Mouse (Mus musculus) layer of hippocampus, adult 8-10 months (tissue): ENCODE data around the gene Mical2. TPM values are rescaled to one million over a fixed set of nuclear protein-coding genes. Genes with fewer than 3 reads are reported as not detected.

Source experiments
- DNase-seq, 2 experiments: peaks; one replicate each; pipeline ENCODE4 v3.0.0; 2022; ENCODE audit warnings: low spot score in 2 of 2
- total RNA-seq, 4 experiments: library from RNA; stranded (reverse); gene quantifications; 2 replicates each; pipeline ENCODE4 v1.2.4; 2022

Gene Mical2
- total RNA-seq, 4 experiments from 2014 or later = 538 to 639 (median 590) TPM

GRCm38 (mm10) chr7:112241211-112241944 lies 15.7 kb downstream of the Mical2 start:
- DNase-seq = peak; percentile 77 to 80

GRCm38 (mm10) chr7:112241945-112242329 lies 16.3 kb downstream of the Mical2 start:
- no peak for DNase-seq

- no peak for DNase-seq
Observed at GRCm38 (mm10) chr7:112242587-112242986, 16.9 kb downstream of the Mical2 start.

GRCm38 (mm10) chr7:112244071-112244470 lies 18.4 kb downstream of the Mical2 start:
- no peak for DNase-seq

GRCm38 (mm10) chr7:112244683-112245082 lies 19.0 kb downstream of the Mical2 start:
- DNase-seq = no peak

GRCm38 (mm10) chr7:112245839-112246438 lies 20.3 kb downstream of the Mical2 start:
- DNase-seq = no peak

GRCm38 (mm10) chr7:112246442-112246841 lies 20.8 kb downstream of the Mical2 start:
- DNase-seq = no peak

- no peak for DNase-seq
Observed at GRCm38 (mm10) chr7:112247890-112248289, 22.2 kb downstream of the Mical2 start.

- DNase-seq = no peak
Observed at GRCm38 (mm10) chr7:112249476-112249875, 23.8 kb downstream of the Mical2 start.

- no peak for DNase-seq
Observed at GRCm38 (mm10) chr7:112252065-112252464, 26.4 kb downstream of the Mical2 start.

GRCm38 (mm10) chr7:112254233-112254632 lies 28.6 kb downstream of the Mical2 start:
- DNase-seq = no peak

GRCm38 (mm10) chr7:112255248-112255866 lies 29.7 kb downstream of the Mical2 start:
- no peak for DNase-seq

- DNase-seq = no peak
Observed at GRCm38 (mm10) chr7:112258338-112258903, 32.8 kb downstream of the Mical2 start.

GRCm38 (mm10) chr7:112259286-112259685 lies 33.6 kb downstream of the Mical2 start:
- no peak for DNase-seq

- no peak for DNase-seq
Observed at GRCm38 (mm10) chr7:112261121-112261520, 35.5 kb downstream of the Mical2 start.

- DNase-seq = no peak
Observed at GRCm38 (mm10) chr7:112267266-112267665, 41.6 kb downstream of the Mical2 start.

- no peak for DNase-seq
Observed at GRCm38 (mm10) chr7:112268761-112269425, 43.2 kb downstream of the Mical2 start.

- no peak for DNase-seq
Observed at GRCm38 (mm10) chr7:112270870-112271269, 45.2 kb downstream of the Mical2 start.

- DNase-seq = no peak
Observed at GRCm38 (mm10) chr7:112271627-112272026, 46.0 kb downstream of the Mical2 start.

- no peak for DNase-seq
Observed at GRCm38 (mm10) chr7:112272692-112273091, 47.0 kb downstream of the Mical2 start.

- no peak for DNase-seq
Observed at GRCm38 (mm10) chr7:112273451-112273850, 47.8 kb downstream of the Mical2 start.

GRCm38 (mm10) chr7:112274611-112275010 lies 49.0 kb downstream of the Mical2 start:
- DNase-seq = no peak
